In genomic region chr11:100536466-100536865, GRCm38 (mm10) we compare ENCODE assay signal across 25 mouse cellular contexts. TPM values are rescaled to one million over a fixed set of nuclear protein-coding genes. Genes with fewer than 3 reads are reported as not detected.
DNase-seq lines count a peak whose midpoint lies in the region; ATAC-seq and TF ChIP-seq lines count a peak whose summit lies in the region.
"Had no signal": no experiment of that assay in that cellular context is flagged by ENCODE, and none has a peak within 500 bp of the region (broad histone marks: within the 10 kb centered on the region; RNA-seq: fewer than 3 reads in every experiment).

No protein-coding gene starts in this region.

- TF ChIP-seq EP300 in liver, postnatal 0 days (IDR thresholded peaks at IDR 0.05; ENCODE audit: low read depth), result no peak

- no peaks in the 10 kb centered on the region for H3K36me3 ChIP-seq in liver, postnatal 0 days (replicated peaks; ENCODE audit: insufficient read depth, low read length)
- H3K36me3 ChIP-seq in liver, embryonic 11.5 days (ENCODE audit: control insufficient read depth, insufficient read depth, low read length), result no peaks in the 10 kb centered on the region
- H3K36me3 ChIP-seq: embryonic facial prominence, embryonic 12.5 days; embryonic facial prominence, embryonic 15.5 days; heart, embryonic 10.5 days; heart, embryonic 13.5 days had no signal

- peak; percentile 51; the same call in 1 of the 2 replicates for ATAC-seq in liver, postnatal 0 days
- no peak for ATAC-seq in liver, embryonic 11.5 days (replicated peaks; ENCODE audit: low FRiP score)
- ATAC-seq: forebrain, embryonic 14.5 days; forebrain, postnatal 0 days; hindbrain, postnatal 0 days; inflammation-experienced regulatory T-cells, adult 6 months; Patski had no signal

- no peaks in the 10 kb centered on the region for H3K27me3 ChIP-seq in liver, postnatal 0 days (ENCODE audit: insufficient read depth, low read length)
- H3K27me3 ChIP-seq in liver, embryonic 11.5 days (replicated peaks; ENCODE audit: control insufficient read depth, insufficient read depth, low read length), result no peaks in the 10 kb centered on the region
- H3K27me3 ChIP-seq: embryonic facial prominence, embryonic 12.5 days; embryonic facial prominence, embryonic 15.5 days; heart, embryonic 13.5 days; Patski had no signal

- no peak overlapping the region for H3K4me3 ChIP-seq in liver, postnatal 0 days (ENCODE audit: low read depth, low read length)
- H3K4me3 ChIP-seq in liver, embryonic 11.5 days (ENCODE audit: low read depth, low read length), result no peak overlapping the region
- H3K4me3 ChIP-seq: embryonic facial prominence, embryonic 12.5 days; embryonic facial prominence, embryonic 15.5 days; heart, adult 2 months; heart, embryonic 10.5 days; heart, embryonic 13.5 days had no signal

- no peak for DNase-seq in liver, postnatal 0 days
- DNase-seq in liver, embryonic 11.5 days (ENCODE audit: low spot score), result no peak
- DNase-seq in 3T3-L1 (ENCODE audit: low read depth, low spot score), result peak; percentile 29
- DNase-seq in large intestine, adult 2 months (ENCODE audit: low read depth, low spot score), result peak; percentile 54
- no peak for DNase-seq in frontal cortex, postnatal 14 days (ENCODE audit: low spot score in 2 of 2)
- no peak for DNase-seq in right cerebral cortex, postnatal 36 days (ENCODE audit: low spot score in 2 of 2)
- DNase-seq: adrenal gland, postnatal 10 days; adrenal gland, postnatal 36 days; cerebellum, adult 18-20 months; cerebellum, adult 9-10 months; cerebellum, postnatal 14 days; forebrain, postnatal 0 days; gastrocnemius, postnatal 25 days; heart, adult 2 months; heart, postnatal 14 days; heart, postnatal 4 days had no signal

- no peak overlapping the region for H3K4me2 ChIP-seq in liver, postnatal 0 days (ENCODE audit: low read depth, low read length)
- no peak overlapping the region for H3K4me2 ChIP-seq in liver, embryonic 11.5 days
- H3K4me2 ChIP-seq: embryonic facial prominence, embryonic 12.5 days; embryonic facial prominence, embryonic 15.5 days; heart, embryonic 13.5 days; hindbrain, embryonic 14.5 days had no signal

- no peak overlapping the region for H3K9ac ChIP-seq in liver, postnatal 0 days (replicated peaks)
- no peak overlapping the region for H3K9ac ChIP-seq in liver, embryonic 11.5 days (ENCODE audit: low read depth, low read length)
- H3K9ac ChIP-seq: embryonic facial prominence, embryonic 12.5 days; embryonic facial prominence, embryonic 15.5 days; forebrain, postnatal 0 days; heart, embryonic 13.5 days; hindbrain, embryonic 14.5 days had no signal

- no peak for TF ChIP-seq CTCF in liver, postnatal 0 days (IDR thresholded peaks at IDR 0.05; ENCODE audit: low read depth)

- H3K4me1 ChIP-seq in liver, postnatal 0 days (ENCODE audit: insufficient read depth), result no peaks in the 10 kb centered on the region
- H3K4me1 ChIP-seq in liver, embryonic 11.5 days (replicated peaks; ENCODE audit: control insufficient read depth, insufficient read depth, low read length), result peaks cover 3% of the 10 kb centered on the region
- H3K4me1 ChIP-seq: embryonic facial prominence, embryonic 12.5 days; embryonic facial prominence, embryonic 15.5 days had no signal

- no peak overlapping the region for H3K27ac ChIP-seq in liver, postnatal 0 days (ENCODE audit: low read depth)
- no peak overlapping the region for H3K27ac ChIP-seq in liver, embryonic 11.5 days (ENCODE audit: low read depth, low read length)
- H3K27ac ChIP-seq: embryonic facial prominence, embryonic 12.5 days; embryonic facial prominence, embryonic 15.5 days; heart, adult 2 months; heart, embryonic 10.5 days; heart, embryonic 13.5 days; hindbrain, embryonic 14.5 days; hindbrain, postnatal 0 days had no signal

- H3K9me3 ChIP-seq in liver, postnatal 0 days (ENCODE audit: low read length), result no peaks in the 10 kb centered on the region; the same call in 1 of the 2 replicates
- H3K9me3 ChIP-seq in liver, embryonic 11.5 days (ENCODE audit: control insufficient read depth, low read length), result no peaks in the 10 kb centered on the region
- H3K9me3 ChIP-seq: embryonic facial prominence, embryonic 12.5 days; embryonic facial prominence, embryonic 15.5 days; heart, embryonic 10.5 days had no signal

RNA-seq across cellular contexts. Expression of gene Acly, which starts 8.7 kb away (rescaled TPM):
- polyA plus RNA-seq in liver, postnatal 0 days (2015; fragmentation: Nextera tagmentation; extraction: Ambion mirVana), result 24.4 and 29.8 TPM in 2 replicates
- 159 and 194 TPM in 2 replicates for polyA plus RNA-seq in liver, embryonic 11.5 days (2014; fragmentation: Nextera tagmentation; extraction: Ambion mirVana)
- 43.0 and 70.5 TPM in 2 replicates for polyA plus RNA-seq in large intestine, adult 2 months (2012; rRNA removed)

RNA-seq across cellular contexts. Expression of gene Ttc25, which starts 8.9 kb away (rescaled TPM):
- 0.11 and 0.22 TPM in 2 replicates for polyA plus RNA-seq in liver, postnatal 0 days (2015; fragmentation: Nextera tagmentation; extraction: Ambion mirVana)
- 0.18 and 0.26 TPM in 2 replicates for polyA plus RNA-seq in liver, embryonic 11.5 days (2014; fragmentation: Nextera tagmentation; extraction: Ambion mirVana)
- polyA plus RNA-seq in large intestine, adult 2 months (2012; rRNA removed), result 0.12 TPM in 1 of 2 replicates, not detected in the other

RNA-seq across cellular contexts. Expression of gene Cnp, which starts 38.2 kb away (rescaled TPM):
- polyA plus RNA-seq in liver, postnatal 0 days (2015; fragmentation: Nextera tagmentation; extraction: Ambion mirVana), result 20.2 and 21.9 TPM in 2 replicates
- 19.4 and 19.7 TPM in 2 replicates for polyA plus RNA-seq in liver, embryonic 11.5 days (2014; fragmentation: Nextera tagmentation; extraction: Ambion mirVana)
- polyA plus RNA-seq in large intestine, adult 2 months (2012; rRNA removed), result 32.5 and 32.8 TPM in 2 replicates

Comparison
In these comparisons a context has a peak if more than half of its experiments do, and no peak if none do; other contexts are left out.
1. DNase-seq: peak in 3T3-L1 (single experiment) and large intestine, adult 2 months (single experiment); none in liver, postnatal 0 days (single experiment), liver, embryonic 11.5 days (single experiment), frontal cortex, postnatal 14 days (0 of 2) and right cerebral cortex, postnatal 36 days (0 of 2).